Mouse (Mus musculus) kidney, embryonic 16.5 days (tissue): ENCODE results near the gene Prr5l. TPM values are rescaled to one million over a fixed set of nuclear protein-coding genes. Genes with fewer than 3 reads are reported as not detected.

Experiments
- ATAC-seq: fragments of 200-750 bp; cut with Nextera tagmentation; 2 replicates; pipeline ENCODE4 v1.8.0; 2017; ENCODE audit warnings: moderate TSS enrichment; ENCODE audit not compliant: low FRiP score, low TSS enrichment
- H3K27ac ChIP-seq: fragments of 300-500 bp; sonication (generic); 2 replicates; pipeline ENCODE4 v1.5.1; 2014; ENCODE audit warnings: low read length
- H3K27me3 ChIP-seq: fragments of 300-500 bp; sonication (generic); 2 replicates; pipeline ENCODE4 v1.6.1; 2014; ENCODE audit warnings: low read length, control low read depth, mixed read lengths; ENCODE audit not compliant: insufficient read depth
- H3K36me3 ChIP-seq: fragments of 300-500 bp; sonication (generic); 2 replicates; pipeline ENCODE4 v1.6.1; 2014; ENCODE audit warnings: low read length, control low read depth, mixed read lengths; ENCODE audit not compliant: insufficient read depth
- H3K4me1 ChIP-seq: fragments of 300-500 bp; sonication (generic); 2 replicates; pipeline ENCODE4 v1.6.1; 2014; ENCODE audit warnings: low read length, control low read depth, mixed read lengths; ENCODE audit not compliant: insufficient read depth
- H3K4me2 ChIP-seq: fragments of 300-500 bp; sonication (generic); replicated peaks from 2 replicates; pipeline ENCODE4 v1.6.1; 2014; ENCODE audit warnings: low read depth, low read length
- H3K4me3 ChIP-seq: fragments of 300-500 bp; sonication (generic); 2 replicates; pipeline ENCODE4 v1.5.1; 2014; ENCODE audit warnings: mild to moderate bottlenecking, low read length
- H3K9ac ChIP-seq: fragments of 300-500 bp; sonication (generic); replicated peaks from 2 replicates; pipeline ENCODE4 v1.6.1; 2014; ENCODE audit warnings: low read length
- H3K9me3 ChIP-seq: fragments of 300-500 bp; sonication (generic); 2 replicates; pipeline ENCODE4 v1.6.1; 2016; ENCODE audit warnings: low read length, control low read depth
- WGBS: fragments of 180-500 bp; shearing (Covaris S2); extraction: QIAGEN DNeasy Blood & Tissue Kit; methylation state at CpG from one replicate; pipeline ENCODE4 v1.1.7; 2014; 5-methylcytosine and 5-hydroxymethylcytosine counted together
- polyA plus RNA-seq: library from polyadenylated mRNA; unstranded; fragments of >200 nt; fragmentation: Nextera tagmentation; extraction: Ambion mirVana; gene quantifications from 2 replicates; pipeline ENCODE4 v1.2.1, GENCODE M21; 2015

Prr5l gene
- polyA plus RNA-seq, 1 experiment from 2014 or later: 70.8 TPM

DNA sequence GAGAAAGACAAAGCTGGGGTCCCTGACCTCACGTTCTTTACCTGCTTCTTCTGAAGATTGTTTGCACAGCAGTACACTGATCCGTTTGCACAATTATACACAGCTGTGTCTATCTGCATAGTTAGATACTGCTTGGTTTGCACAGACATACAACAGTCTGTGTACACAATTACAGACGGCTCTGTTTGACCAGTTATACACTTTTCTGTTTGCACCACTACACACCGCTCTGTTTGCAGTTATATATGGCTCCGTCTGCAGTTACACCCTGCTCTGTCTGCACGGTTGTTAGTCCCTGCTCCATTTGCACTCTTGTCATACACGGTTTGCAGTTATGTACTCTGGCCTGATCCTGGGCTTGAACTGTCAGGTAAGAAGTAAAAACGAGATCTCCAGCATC is 141.2 kb downstream of the Prr5l start:
- Histone ChIP-seq H3K9ac (no peak overlapping the region), H3K27ac (no peak overlapping the region), H3K36me3 (peaks cover 17% of the 10 kb centered on the region), H3K9me3 (no peaks in the 10 kb centered on the region), H3K4me3 (no peak overlapping the region), H3K4me2 (no peak overlapping the region), H3K27me3 (no peaks in the 10 kb centered on the region), H3K4me1 (no peaks in the 10 kb centered on the region)
- WGBS: 72% methylated on average over 8 of the region's 8 CpGs
- ATAC-seq: no peak

- Histone ChIP-seq H3K36me3 (peaks cover 20% of the 10 kb centered on the region), H3K9me3 (no peaks in the 10 kb centered on the region), H3K9ac (no peak overlapping the region), H3K4me2 (no peak overlapping the region), H3K27ac (no peak overlapping the region), H3K4me3 (no peak overlapping the region), H3K27me3 (no peaks in the 10 kb centered on the region), H3K4me1 (no peaks in the 10 kb centered on the region)
- 84% methylated on average over 5 of the region's 5 CpGs for WGBS
- no peak for ATAC-seq
Measured at GRCm38 (mm10) chr2:101739914-101740313, 142.9 kb downstream of the Prr5l start.

- WGBS: 61% methylated on average over 3 of the region's 3 CpGs
- peaks cover 34% of the 10 kb centered on the region for H3K36me3 ChIP-seq
- no peak overlapping the region for H3K4me3 ChIP-seq
- no peaks in the 10 kb centered on the region for H3K27me3 ChIP-seq
- H3K27ac ChIP-seq: no peak overlapping the region
- H3K4me2 ChIP-seq: no peak overlapping the region
- H3K9ac ChIP-seq: no peak overlapping the region
- no peaks in the 10 kb centered on the region for H3K4me1 ChIP-seq
- H3K9me3 ChIP-seq: no peaks in the 10 kb centered on the region
- 0 out of 2 replicates have a peak, but pooled peaks have one; percentile 28 for ATAC-seq
Measured at GRCm38 (mm10) chr2:101733564-101733963, 149.3 kb downstream of the Prr5l start.

GRCm38 (mm10) chr2:101732777-101733210 is 150.0 kb downstream of the Prr5l start:
- H3K9ac ChIP-seq: no peak overlapping the region
- WGBS: 93% methylated on average over 10 of the region's 10 CpGs
- no peaks in the 10 kb centered on the region for H3K4me1 ChIP-seq
- no peak for ATAC-seq
- no peak overlapping the region for H3K27ac ChIP-seq
- no peak overlapping the region for H3K4me3 ChIP-seq
- no peaks in the 10 kb centered on the region for H3K9me3 ChIP-seq
- H3K27me3 ChIP-seq: no peaks in the 10 kb centered on the region
- no peak overlapping the region for H3K4me2 ChIP-seq
- peaks cover 37% of the 10 kb centered on the region for H3K36me3 ChIP-seq

DNA sequence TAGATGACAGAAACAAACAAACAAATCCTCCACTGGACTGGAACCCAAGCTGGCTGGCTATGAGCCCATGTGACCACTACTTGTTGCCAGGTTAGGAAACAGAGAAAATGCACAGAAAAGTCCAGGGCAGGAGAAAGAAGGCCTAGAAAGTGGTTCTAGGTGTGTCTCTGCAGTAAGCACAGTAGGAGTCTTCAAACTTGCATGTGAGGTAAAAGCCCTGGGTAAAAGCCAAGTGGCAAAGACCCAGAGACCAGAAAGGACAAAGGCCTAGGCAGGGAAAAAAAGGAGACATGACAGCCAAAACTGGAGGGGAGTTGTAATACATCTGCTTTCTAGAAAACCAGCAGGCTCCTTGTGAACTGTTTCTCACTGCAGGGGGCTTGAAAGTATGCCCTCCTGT is 151.9 kb downstream of the Prr5l start:
- Histone ChIP-seq H3K36me3 (peaks cover 37% of the 10 kb centered on the region), H3K27me3 (no peaks in the 10 kb centered on the region), H3K9me3 (no peaks in the 10 kb centered on the region), H3K4me3 (no peak overlapping the region), H3K27ac (no peak overlapping the region), H3K4me1 (no peaks in the 10 kb centered on the region), H3K4me2 (no peak overlapping the region), H3K9ac (no peak overlapping the region)
- ATAC-seq: no peak

- Histone ChIP-seq H3K27me3 (no peaks in the 10 kb centered on the region), H3K4me1 (no peaks in the 10 kb centered on the region), H3K9me3 (no peaks in the 10 kb centered on the region), H3K9ac (no peak overlapping the region), H3K27ac (no peak overlapping the region), H3K4me2 (no peak overlapping the region), H3K36me3 (peaks cover 32% of the 10 kb centered on the region), H3K4me3 (no peak overlapping the region)
- ATAC-seq: no peak
- WGBS: 65% methylated on average over 1 of the region's 1 CpGs
Measured at GRCm38 (mm10) chr2:101729472-101729871, 153.4 kb downstream of the Prr5l start.

- ATAC-seq: no peak
- Histone ChIP-seq H3K9ac (no peak overlapping the region), H3K9me3 (no peaks in the 10 kb centered on the region), H3K36me3 (peaks cover 26% of the 10 kb centered on the region), H3K4me3 (no peak overlapping the region), H3K4me2 (no peak overlapping the region), H3K27ac (no peak overlapping the region), H3K27me3 (no peaks in the 10 kb centered on the region), H3K4me1 (no peaks in the 10 kb centered on the region)
Measured at GRCm38 (mm10) chr2:101727787-101728186, 155.0 kb downstream of the Prr5l start.

DNA sequence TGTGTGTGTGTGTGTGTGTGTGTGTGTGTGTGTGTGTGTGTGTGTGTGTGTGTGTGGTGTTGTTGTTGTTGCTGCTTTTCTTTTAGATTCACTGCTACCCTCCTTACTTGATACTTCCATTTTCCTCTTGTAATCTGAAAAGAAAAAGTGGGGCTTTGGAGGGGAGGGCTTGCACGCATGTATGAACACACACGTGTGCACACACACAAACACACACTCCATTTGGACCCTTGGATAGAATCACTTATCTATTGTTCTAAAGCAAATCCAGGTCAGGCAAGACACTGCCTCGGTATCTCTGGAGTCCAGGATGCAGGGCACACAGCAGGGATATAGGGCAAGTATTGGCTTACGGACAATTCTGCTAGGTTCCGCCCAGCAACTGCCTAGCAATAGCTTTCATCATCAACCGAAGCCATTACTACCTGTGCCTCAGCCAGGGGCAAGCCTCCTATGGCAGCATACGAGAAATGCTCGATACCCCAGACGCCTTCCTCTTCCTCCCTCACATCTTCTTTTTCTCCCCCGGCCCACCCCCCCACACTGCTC is 159.4 kb downstream of the Prr5l start:
- Histone ChIP-seq H3K27me3 (no peaks in the 10 kb centered on the region), H3K9ac (no peak overlapping the region), H3K27ac (no peak overlapping the region), H3K4me1 (no peaks in the 10 kb centered on the region), H3K9me3 (no peaks in the 10 kb centered on the region), H3K36me3 (peaks cover 24% of the 10 kb centered on the region), H3K4me3 (no peak overlapping the region), H3K4me2 (no peak overlapping the region)
- no peak for ATAC-seq
- 72% methylated on average over 10 of the region's 10 CpGs for WGBS

GRCm38 (mm10) chr2:101722370-101723332 is 160.2 kb downstream of the Prr5l start:
- 59% methylated on average over 8 of the region's 8 CpGs for WGBS

GRCm38 (mm10) chr2:101721835-101722234 is 161.0 kb downstream of the Prr5l start:
- Histone ChIP-seq H3K27ac (no peak overlapping the region), H3K36me3 (peaks cover 30% of the 10 kb centered on the region), H3K4me1 (no peaks in the 10 kb centered on the region), H3K4me3 (no peak overlapping the region), H3K9me3 (no peaks in the 10 kb centered on the region), H3K27me3 (no peaks in the 10 kb centered on the region), H3K9ac (no peak overlapping the region), H3K4me2 (no peak overlapping the region)
- 80% methylated on average over 4 of the region's 4 CpGs for WGBS
- no peak for ATAC-seq

More at GRCm38 (mm10) chr2:101722370-101723332, 160.2 kb downstream of the Prr5l start:
- peak; percentile 37; the same call in 1 of the 2 replicates for ATAC-seq
- no peaks in the 10 kb centered on the region for H3K27me3 ChIP-seq
- H3K9me3 ChIP-seq: no peaks in the 10 kb centered on the region
- no peaks in the 10 kb centered on the region for H3K4me1 ChIP-seq
- H3K27ac ChIP-seq: peak overlapping the region; percentile 9; the same call in 1 of the 2 replicates
- H3K36me3 ChIP-seq: peaks cover 24% of the 10 kb centered on the region
- no peak overlapping the region for H3K9ac ChIP-seq
- H3K4me3 ChIP-seq: no peak overlapping the region
- no peak overlapping the region for H3K4me2 ChIP-seq
